Mouse (Mus musculus): Measurements from ENCODE around the gene Mrps6. TPM values are rescaled to one million over a fixed set of nuclear protein-coding genes. Genes with fewer than 3 reads are reported as not detected.
A peak's percentile ranks its signal among the peaks of the same experiment; 100 is the strongest.

The Mrps6 gene
- polyA plus RNA-seq, 1 experiment from 2014 or later, result 43.7 TPM

GRCm38 (mm10) chr16:92037891-92038607, 20.0 kb upstream of the Mrps6 start:
- Histone ChIP-seq H3K4me3 (replicated peaks) (no peak overlapping the region), H3K27me3 (no peaks in the 10 kb centered on the region), H3K9me3 (replicated peaks) (no peaks in the 10 kb centered on the region), H3K27ac (no peak overlapping the region), H3K4me1 (replicated peaks) (no peaks in the 10 kb centered on the region), H3K4me2 (no peak overlapping the region), H3K9ac (no peak overlapping the region), H3K36me3 (no peaks in the 10 kb centered on the region)
- no peak for ATAC-seq (ENCODE audit: low read depth)
- WGBS (ENCODE audit: insufficient replicate concordance), result 68% methylated on average over 21 of the region's 21 CpGs
- DNase-seq, result no peak

DNA sequence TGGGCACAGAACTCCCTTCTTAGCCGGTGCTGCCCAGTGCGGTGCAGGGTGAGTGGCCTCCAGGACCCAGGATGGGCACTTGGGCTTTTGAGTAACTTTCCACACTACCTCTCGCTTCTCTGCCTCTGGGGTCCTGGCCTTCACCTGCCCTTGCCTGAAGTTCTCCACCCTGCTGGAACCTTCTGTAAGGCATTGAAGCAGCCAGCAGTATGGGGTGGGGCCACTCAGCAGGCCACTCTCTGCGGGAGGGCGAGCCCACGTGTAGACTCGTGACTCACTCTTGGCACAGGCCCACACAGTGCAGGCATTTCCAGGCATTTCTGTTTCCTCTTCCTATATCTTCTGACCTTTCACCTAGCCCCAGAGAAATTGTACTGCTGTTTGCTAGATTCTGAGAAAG, 18.6 kb upstream of the Mrps6 start:
- no peak overlapping the region for H3K4me2 ChIP-seq
- no peaks in the 10 kb centered on the region for H3K36me3 ChIP-seq
- no peak overlapping the region for H3K4me3 ChIP-seq (replicated peaks)
- H3K27ac ChIP-seq, result no peak overlapping the region
- ATAC-seq (ENCODE audit: low read depth) (no peak), DNase-seq (no peak)
- WGBS (ENCODE audit: insufficient replicate concordance), result 80% methylated on average over 7 of the region's 7 CpGs
- H3K9ac ChIP-seq, result no peak overlapping the region
- no peaks in the 10 kb centered on the region for H3K9me3 ChIP-seq (replicated peaks)
- H3K27me3 ChIP-seq, result no peaks in the 10 kb centered on the region
- H3K4me1 ChIP-seq (replicated peaks), result no peaks in the 10 kb centered on the region

DNA sequence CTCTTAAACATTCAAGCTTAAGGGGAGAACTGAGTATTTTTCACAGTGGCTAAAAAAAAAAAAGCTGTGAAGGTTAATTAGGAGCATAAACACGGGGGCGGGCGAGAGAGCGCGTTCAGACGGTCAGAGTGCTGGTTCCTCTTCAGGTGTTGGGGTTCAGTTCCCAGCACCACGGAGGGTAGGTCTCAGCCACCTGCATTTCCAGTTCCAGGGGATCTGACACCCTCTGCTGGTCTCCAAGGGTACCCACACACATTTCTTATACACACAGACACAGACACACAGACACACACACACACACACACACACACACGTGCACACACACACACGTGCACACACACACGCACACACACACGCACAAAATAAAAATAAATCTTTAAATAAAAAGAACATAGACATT, 18.1 kb upstream of the Mrps6 start:
- H3K27ac ChIP-seq, result no peak overlapping the region
- H3K4me2 ChIP-seq, result no peak overlapping the region
- no peak overlapping the region for H3K9ac ChIP-seq
- H3K4me3 ChIP-seq (replicated peaks), result no peak overlapping the region
- no peak for ATAC-seq (ENCODE audit: low read depth)
- H3K4me1 ChIP-seq (replicated peaks), result no peaks in the 10 kb centered on the region
- H3K9me3 ChIP-seq (replicated peaks), result no peaks in the 10 kb centered on the region
- WGBS (ENCODE audit: insufficient replicate concordance), result 81% methylated on average over 11 of the region's 11 CpGs
- H3K27me3 ChIP-seq, result no peaks in the 10 kb centered on the region
- H3K36me3 ChIP-seq, result no peaks in the 10 kb centered on the region
- no peak for DNase-seq

- no peak overlapping the region for H3K4me3 ChIP-seq (replicated peaks)
- no peak overlapping the region for H3K9ac ChIP-seq
- H3K4me1 ChIP-seq (replicated peaks), result peaks cover under 1% of the 10 kb centered on the region
- no peaks in the 10 kb centered on the region for H3K36me3 ChIP-seq
- DNase-seq (no peak), ATAC-seq (ENCODE audit: low read depth) (no peak)
- H3K4me2 ChIP-seq, result no peak overlapping the region
- 72% methylated on average over 7 of the region's 7 CpGs for WGBS (ENCODE audit: insufficient replicate concordance)
- no peaks in the 10 kb centered on the region for H3K27me3 ChIP-seq
- peaks cover 7% of the 10 kb centered on the region; the same call in 1 of the 2 replicates for H3K9me3 ChIP-seq (replicated peaks)
- H3K27ac ChIP-seq, result no peak overlapping the region
Measured at GRCm38 (mm10) chr16:92051777-92052310, 6.2 kb upstream of the Mrps6 start.

DNA sequence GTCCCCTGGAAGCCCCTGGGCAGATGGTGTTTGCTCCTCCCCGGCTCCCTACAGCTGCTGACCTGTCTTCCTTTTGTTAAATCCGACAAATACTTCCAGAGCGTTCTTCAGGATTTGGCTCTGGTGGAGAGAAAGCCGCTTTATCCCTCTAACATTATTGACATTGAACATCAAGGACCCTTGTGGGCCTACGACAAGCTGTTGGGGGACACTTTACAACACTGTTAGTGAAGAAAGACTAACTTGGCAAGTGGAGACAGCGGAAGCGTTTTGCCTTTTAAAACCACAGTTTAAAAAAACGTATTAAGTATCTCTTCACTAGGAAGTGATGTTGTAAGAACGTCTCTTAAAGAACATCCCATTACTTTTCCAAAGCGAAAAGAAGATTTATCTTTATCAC, 5.5 kb upstream of the Mrps6 start:
- no peaks in the 10 kb centered on the region for H3K36me3 ChIP-seq
- DNase-seq (no peak), ATAC-seq (ENCODE audit: low read depth) (no peak)
- H3K9ac ChIP-seq, result no peak overlapping the region
- no peak overlapping the region for H3K4me2 ChIP-seq
- H3K9me3 ChIP-seq (replicated peaks), result peaks cover 7% of the 10 kb centered on the region; the same call in 1 of the 2 replicates
- WGBS (ENCODE audit: insufficient replicate concordance), result 63% methylated on average over 10 of the region's 10 CpGs
- H3K27me3 ChIP-seq, result no peaks in the 10 kb centered on the region
- no peak overlapping the region for H3K27ac ChIP-seq
- H3K4me3 ChIP-seq (replicated peaks), result no peak overlapping the region
- H3K4me1 ChIP-seq (replicated peaks), result peaks cover 8% of the 10 kb centered on the region

DNA sequence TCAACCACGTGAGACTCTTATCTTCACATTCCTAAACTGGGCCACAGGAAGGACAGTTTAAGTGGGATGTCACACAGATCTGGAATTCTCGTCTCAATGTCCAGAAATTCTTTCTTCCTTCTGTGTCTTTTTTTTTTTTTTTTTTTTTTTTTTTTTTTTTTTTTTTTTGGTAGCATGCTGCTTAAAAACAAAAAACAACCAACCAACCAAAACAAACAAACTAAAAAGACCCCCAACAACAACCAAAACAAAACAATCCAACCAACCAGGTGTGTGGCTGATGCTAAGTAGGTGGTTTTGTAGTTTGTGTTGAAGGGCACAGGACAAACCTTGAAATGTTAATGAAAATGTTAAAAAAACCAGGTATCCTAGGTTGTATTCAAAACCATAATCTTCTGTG, 1.4 kb upstream of the Mrps6 start:
- peak overlapping the region; percentile 98; the same call in 1 of the 2 replicates for H3K4me2 ChIP-seq
- no peaks in the 10 kb centered on the region for H3K27me3 ChIP-seq
- H3K4me1 ChIP-seq (replicated peaks), result peaks cover 31% of the 10 kb centered on the region
- ATAC-seq (ENCODE audit: low read depth), result no peak
- H3K36me3 ChIP-seq, result peaks cover 9% of the 10 kb centered on the region
- no peak overlapping the region for H3K4me3 ChIP-seq (replicated peaks)
- H3K27ac ChIP-seq, result no peak overlapping the region
- no peak overlapping the region for H3K9ac ChIP-seq
- WGBS (ENCODE audit: insufficient replicate concordance), result 37% methylated on average over 2 of the region's 2 CpGs
- H3K9me3 ChIP-seq (replicated peaks), result peaks cover 7% of the 10 kb centered on the region; the same call in 1 of the 2 replicates
- no peak for DNase-seq

GRCm38 (mm10) chr16:92057456-92057851, 616 bp upstream of the Mrps6 start:
- Histone ChIP-seq H3K27me3 (no peaks in the 10 kb centered on the region), H3K27ac (no peak overlapping the region), H3K4me2 (peak overlapping the region; percentile 98), H3K4me1 (replicated peaks) (peaks cover 31% of the 10 kb centered on the region), H3K9me3 (replicated peaks) (peaks cover 7% of the 10 kb centered on the region; the same call in 1 of the 2 replicates), H3K4me3 (replicated peaks) (peak overlapping the region; percentile 81), H3K36me3 (peaks cover 15% of the 10 kb centered on the region), H3K9ac (peak overlapping the region; percentile 81)
- DNase-seq, result no peak
- peak; percentile 45; the same call in 1 of the 2 replicates for ATAC-seq (ENCODE audit: low read depth)
- WGBS (ENCODE audit: insufficient replicate concordance), result 7% methylated on average over 11 of the region's 11 CpGs

GRCm38 (mm10) chr16:92058644-92059620, 862 bp downstream of the Mrps6 start:
- peaks cover 25% of the 10 kb centered on the region for H3K36me3 ChIP-seq
- 4% methylated on average over 63 of the region's 63 CpGs for WGBS (ENCODE audit: insufficient replicate concordance)
- H3K4me2 ChIP-seq, result peak overlapping the region; percentile 98
- ATAC-seq (ENCODE audit: low read depth), result no peak
- H3K9ac ChIP-seq, result peak overlapping the region; percentile 81
- 0 out of 2 replicates have a peak, but pooled peaks cover 4% of the 10 kb centered on the region for H3K9me3 ChIP-seq (replicated peaks)
- peaks cover 31% of the 10 kb centered on the region for H3K4me1 ChIP-seq (replicated peaks)
- peak overlapping the region; percentile 47; the same call in 1 of the 2 replicates for H3K27ac ChIP-seq
- DNase-seq, result no peak
- no peaks in the 10 kb centered on the region for H3K27me3 ChIP-seq
- H3K4me3 ChIP-seq (replicated peaks), result peak overlapping the region; percentile 81

DNA sequence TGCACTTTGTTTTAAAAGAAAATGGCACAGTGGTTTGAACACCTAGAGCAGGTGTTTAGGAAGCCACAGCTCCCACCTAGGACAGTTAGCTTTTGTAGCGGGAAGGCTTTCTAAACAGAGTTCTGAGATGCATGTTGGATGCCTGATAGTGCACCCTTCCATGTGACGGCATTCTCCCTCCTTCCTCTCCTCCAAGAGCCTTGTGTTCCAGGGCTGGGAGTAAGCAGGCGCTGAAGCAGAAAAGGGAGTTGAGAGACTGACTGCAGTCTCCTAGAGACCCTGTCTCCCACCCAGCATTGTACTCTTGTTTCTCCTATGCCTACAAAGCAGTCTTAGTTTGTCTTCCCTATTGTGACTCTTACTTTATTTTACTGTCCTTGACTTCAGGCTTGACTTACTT, 2.1 kb downstream of the Mrps6 start:
- Histone ChIP-seq H3K9ac (no peak overlapping the region), H3K4me2 (0 out of 2 replicates have a peak overlapping the region, but pooled peaks have one; percentile 8), H3K4me1 (replicated peaks) (peaks cover 34% of the 10 kb centered on the region), H3K27me3 (no peaks in the 10 kb centered on the region), H3K9me3 (replicated peaks) (no peaks in the 10 kb centered on the region), H3K36me3 (peaks cover 28% of the 10 kb centered on the region), H3K4me3 (replicated peaks) (no peak overlapping the region; the same call in 1 of the 2 replicates), H3K27ac (no peak overlapping the region; the same call in 1 of the 2 replicates)
- ATAC-seq (ENCODE audit: low read depth) (no peak), DNase-seq (no peak)
- 76% methylated on average over 3 of the region's 3 CpGs for WGBS (ENCODE audit: insufficient replicate concordance)

DNA sequence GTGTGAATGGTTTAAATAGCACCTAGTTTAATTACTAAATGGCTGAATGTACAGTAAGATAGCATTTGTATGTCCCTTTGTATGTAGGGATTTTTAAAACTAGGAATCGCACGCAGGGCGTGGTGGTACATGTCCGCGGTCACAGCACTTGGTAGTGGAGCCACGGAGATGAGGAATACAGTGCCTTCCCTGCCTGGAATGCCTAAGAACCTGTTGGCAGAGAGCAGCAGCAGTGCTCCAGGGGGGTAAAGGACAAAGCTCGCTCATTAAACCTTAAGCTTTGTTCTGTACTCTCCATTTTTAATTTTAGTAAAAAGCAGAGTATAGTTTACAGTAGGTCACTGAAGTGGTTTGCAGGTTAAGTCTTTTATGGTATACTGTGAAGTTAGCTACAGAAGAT, 3.5 kb downstream of the Mrps6 start:
- Histone ChIP-seq H3K4me1 (replicated peaks) (peaks cover 34% of the 10 kb centered on the region), H3K36me3 (peaks cover 37% of the 10 kb centered on the region), H3K9me3 (replicated peaks) (no peaks in the 10 kb centered on the region), H3K4me2 (no peak overlapping the region), H3K27ac (no peak overlapping the region), H3K4me3 (replicated peaks) (no peak overlapping the region), H3K27me3 (no peaks in the 10 kb centered on the region), H3K9ac (no peak overlapping the region)
- 83% methylated on average over 7 of the region's 7 CpGs for WGBS (ENCODE audit: insufficient replicate concordance)
- ATAC-seq (ENCODE audit: low read depth), result no peak
- DNase-seq, result no peak

- peaks cover 46% of the 10 kb centered on the region for H3K36me3 ChIP-seq
- H3K27ac ChIP-seq, result no peak overlapping the region
- H3K27me3 ChIP-seq, result no peaks in the 10 kb centered on the region
- ATAC-seq (ENCODE audit: low read depth) (no peak), DNase-seq (no peak)
- H3K4me3 ChIP-seq (replicated peaks), result no peak overlapping the region
- H3K4me2 ChIP-seq, result no peak overlapping the region
- WGBS (ENCODE audit: insufficient replicate concordance), result 89% methylated on average over 1 of the region's 1 CpGs
- H3K9me3 ChIP-seq (replicated peaks), result no peaks in the 10 kb centered on the region
- peaks cover 25% of the 10 kb centered on the region for H3K4me1 ChIP-seq (replicated peaks)
- H3K9ac ChIP-seq, result no peak overlapping the region
Measured at GRCm38 (mm10) chr16:92062832-92063231, 4.8 kb downstream of the Mrps6 start.

All from liver, embryonic 13.5 days (tissue).